Mouse (Mus musculus) thymus, postnatal 0 days (tissue): ENCODE data around the gene Gm49403. TPM values are rescaled to one million over a fixed set of nuclear protein-coding genes. Genes with fewer than 3 reads are reported as not detected.

Source experiments
- DNase-seq: peaks from one replicate; pipeline ENCODE4 v3.0.0-alpha.2; 2015; ENCODE audit warnings: low spot score
- microRNA-seq: library from miRNA; unstranded; fragments of <30 nt; microRNA quantifications from one replicate; pipeline ENCODE4, GENCODE M21; 2016; ENCODE audit warnings: borderline number of aligned reads
- polyA plus RNA-seq: library from polyadenylated mRNA; unstranded; fragments of >200 nt; fragmentation: Nextera tagmentation; extraction: Ambion mirVana; gene quantifications from 2 replicates; pipeline ENCODE4 v1.2.1, GENCODE M21; 2015

Gm49403 gene
- polyA plus RNA-seq, 1 experiment from 2014 or later, result not detected

GRCm38 (mm10) chr19:8908531-8908930, 24.8 kb downstream of the Gm49403 start:
- DNase-seq, result no peak

- DNase-seq, result no peak
Observed at GRCm38 (mm10) chr19:8911810-8912209, 28.1 kb downstream of the Gm49403 start.

GRCm38 (mm10) chr19:8914212-8914611, 30.5 kb downstream of the Gm49403 start:
- DNase-seq, result no peak

- no peak for DNase-seq
Observed at GRCm38 (mm10) chr19:8919000-8919399, 35.3 kb downstream of the Gm49403 start.

- no peak for DNase-seq
Observed at GRCm38 (mm10) chr19:8919684-8920072, 35.9 kb downstream of the Gm49403 start.

- peak; percentile 77 for DNase-seq
Observed at GRCm38 (mm10) chr19:8920073-8920736, 36.5 kb downstream of the Gm49403 start, which contains the start of gene B3gat3. Gene B3gat3 (plus strand): TSS chr19:8920374.

- DNase-seq, result peak; percentile 61
Observed at GRCm38 (mm10) chr19:8920836-8921291, 37.1 kb downstream of the Gm49403 start.

- no peak for DNase-seq
Observed at GRCm38 (mm10) chr19:8921741-8922140, 38.0 kb downstream of the Gm49403 start.

- DNase-seq, result no peak
Observed at GRCm38 (mm10) chr19:8926766-8927165, 43.0 kb downstream of the Gm49403 start.

- no peak for DNase-seq
Observed at GRCm38 (mm10) chr19:8927891-8928525, 44.3 kb downstream of the Gm49403 start.

- DNase-seq, result no peak
Observed at GRCm38 (mm10) chr19:8928689-8929223, 45.0 kb downstream of the Gm49403 start.

GRCm38 (mm10) chr19:8929224-8930088, 45.7 kb downstream of the Gm49403 start, which contains the start of the genes Rom1 and Eml3:
Gene Rom1 (minus strand): TSS chr19:8929356.
Gene Eml3 (plus strand): TSS chr19:8929552.
- peak; percentile 87 for DNase-seq

- no peak for DNase-seq
Observed at GRCm38 (mm10) chr19:8930117-8930516, 46.4 kb downstream of the Gm49403 start.

GRCm38 (mm10) chr19:8930771-8931170, 47.0 kb downstream of the Gm49403 start:
- DNase-seq, result no peak

- no peak for DNase-seq
Observed at GRCm38 (mm10) chr19:8936736-8937135, 53.0 kb downstream of the Gm49403 start.

Small RNA genes within 50 kb of the gene (microRNA-seq; reads per million reads assigned to microRNA genes)
- gene Mir5136, result not detected

Other genes with a start within 250 kb of the Gm49403 start
- 0.04 and 0.05 TPM in 2 replicates for gene Chrm1, start 220.1 kb upstream of the Gm49403 start, polyA plus RNA-seq
- gene Slc3a2, start 160.6 kb upstream of the Gm49403 start, polyA plus RNA-seq, result 122 and 131 TPM in 2 replicates
- gene Wdr74, start 148.1 kb upstream of the Gm49403 start, polyA plus RNA-seq, result 101 and 103 TPM in 2 replicates
- 0.79 and 0.84 TPM in 2 replicates for gene 1700092M07Rik, start 143.2 kb upstream of the Gm49403 start, polyA plus RNA-seq
- gene Stx5a, start 142.5 kb upstream of the Gm49403 start, polyA plus RNA-seq, result 108 and 114 TPM in 2 replicates
- 182 and 200 TPM in 2 replicates for gene Nxf1, start 126.9 kb upstream of the Gm49403 start, polyA plus RNA-seq
- gene Tmem223, start 112.9 kb upstream of the Gm49403 start, polyA plus RNA-seq, result 205 and 223 TPM in 2 replicates
- gene Tmem179b, start 109.5 kb upstream of the Gm49403 start, polyA plus RNA-seq, result 154 and 166 TPM in 2 replicates
- 24.1 and 24.7 TPM in 2 replicates for gene Taf6l, start 97.5 kb upstream of the Gm49403 start, polyA plus RNA-seq
- gene Polr2g, start 85.4 kb upstream of the Gm49403 start, polyA plus RNA-seq, result 233 and 246 TPM in 2 replicates
- gene Zbtb3, start 81.4 kb upstream of the Gm49403 start, polyA plus RNA-seq, result 2.9 and 3.5 TPM in 2 replicates
- 44.1 and 49.8 TPM in 2 replicates for gene Ttc9c, start 64.6 kb upstream of the Gm49403 start, polyA plus RNA-seq
- gene Hnrnpul2, start 63.9 kb upstream of the Gm49403 start, polyA plus RNA-seq, result 4.3 and 5.3 TPM in 2 replicates
- not detected in 2 replicates for gene AC129217.1, start 54.2 kb upstream of the Gm49403 start, polyA plus RNA-seq
- gene Bscl2, start 46.5 kb upstream of the Gm49403 start, polyA plus RNA-seq, result 54.6 and 63.0 TPM in 2 replicates
- 0.36 and 0.66 TPM in 2 replicates for gene Gng3, start 44.7 kb upstream of the Gm49403 start, polyA plus RNA-seq
- gene Lrrn4cl, start 33.2 kb upstream of the Gm49403 start, polyA plus RNA-seq, result 0.78 and 1.1 TPM in 2 replicates
- gene Ubxn1, start 12.4 kb upstream of the Gm49403 start, polyA plus RNA-seq, result 171 and 178 TPM in 2 replicates
- gene Uqcc3, start 3.0 kb upstream of the Gm49403 start, polyA plus RNA-seq, result 106 and 119 TPM in 2 replicates
- gene Lbhd1, start 198 bp upstream of the Gm49403 start, polyA plus RNA-seq, result 67.6 and 70.2 TPM in 2 replicates
- gene 1810009A15Rik, start 4.9 kb downstream of the Gm49403 start, polyA plus RNA-seq, result 80.7 and 98.0 TPM in 2 replicates
- gene Gm49416, start 5.0 kb downstream of the Gm49403 start, polyA plus RNA-seq, result not detected in 2 replicates
- 32.4 and 33.6 TPM in 2 replicates for gene Ints5, start 9.1 kb downstream of the Gm49403 start, polyA plus RNA-seq
- 51.9 and 55.5 TPM in 2 replicates for gene Ganab, start 14.1 kb downstream of the Gm49403 start, polyA plus RNA-seq
- gene B3gat3, start 36.4 kb downstream of the Gm49403 start, polyA plus RNA-seq, result 28.4 and 29.3 TPM in 2 replicates
- gene Rom1, start 45.4 kb downstream of the Gm49403 start, polyA plus RNA-seq, result 4.7 TPM in 2 replicates
- 25.2 and 27.1 TPM in 2 replicates for gene Eml3, start 45.6 kb downstream of the Gm49403 start, polyA plus RNA-seq
- 203 and 214 TPM in 2 replicates for gene Mta2, start 57.9 kb downstream of the Gm49403 start, polyA plus RNA-seq
- gene Tut1, start 69.9 kb downstream of the Gm49403 start, polyA plus RNA-seq, result 31.2 and 32.4 TPM in 2 replicates
- gene Eef1g, start 83.1 kb downstream of the Gm49403 start, polyA plus RNA-seq, result 326 and 340 TPM in 2 replicates
- 20.3 and 22.3 TPM in 2 replicates for gene Ahnak, start 105.4 kb downstream of the Gm49403 start, polyA plus RNA-seq
- gene Scgb1a1, start 204.0 kb downstream of the Gm49403 start, polyA plus RNA-seq, result 10.7 and 11.0 TPM in 2 replicates